Mouse (Mus musculus) gastrocnemius, postnatal 14 days (tissue): ENCODE data around the gene Abi2. TPM values are rescaled to one million over a fixed set of nuclear protein-coding genes. Genes with fewer than 3 reads are reported as not detected.

Experiments used
- DNase-seq: peaks from one replicate; pipeline ENCODE4 v3.0.0; 2021; ENCODE audit warnings: mixed read lengths
- intact Hi-C: fragments of 180-260 bp; cut with DNase I; formaldehyde crosslinking; loops from one replicate; pipeline ENCODE4 v1.15.1; 2025; ENCODE audit warnings: low total_unique reads
- total RNA-seq, 2 experiments: library from RNA; stranded (reverse); gene quantifications; 2 replicates each; pipeline ENCODE4 v1.2.3; 2021

Gene Abi2
- total RNA-seq, 2 experiments from 2014 or later: 20.4 to 22.6 TPM

- no peak for DNase-seq
- intact Hi-C loops: no loop called here
Observed at GRCm38 (mm10) chr1:60482881-60483280, 73.5 kb downstream of the Abi2 start.

DNA sequence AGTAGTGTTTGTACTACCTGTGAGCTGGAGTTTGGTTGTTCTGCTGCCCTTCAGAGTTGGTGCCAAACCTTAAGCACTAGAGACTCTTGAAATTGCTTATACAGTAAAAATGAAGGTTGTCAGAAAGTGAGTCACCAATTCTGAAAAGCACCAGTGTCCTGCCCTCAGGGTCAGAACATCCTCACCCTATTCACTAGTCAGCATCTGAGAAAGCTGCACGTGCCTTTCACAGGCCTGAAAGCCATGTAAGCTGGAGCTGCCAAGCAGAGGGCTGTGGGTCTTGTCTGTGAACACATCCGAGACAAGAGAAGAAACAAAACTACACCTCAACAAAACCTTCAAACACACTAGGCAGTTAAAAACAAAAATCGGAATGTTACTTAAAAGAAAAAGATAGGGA lies 76.2 kb downstream of the Abi2 start:
- DNase-seq: no peak
- intact Hi-C loops: no loop called here

- intact Hi-C loops: no loop called here
- DNase-seq: no peak
Observed at GRCm38 (mm10) chr1:60488635-60489034, 79.2 kb downstream of the Abi2 start.

DNA sequence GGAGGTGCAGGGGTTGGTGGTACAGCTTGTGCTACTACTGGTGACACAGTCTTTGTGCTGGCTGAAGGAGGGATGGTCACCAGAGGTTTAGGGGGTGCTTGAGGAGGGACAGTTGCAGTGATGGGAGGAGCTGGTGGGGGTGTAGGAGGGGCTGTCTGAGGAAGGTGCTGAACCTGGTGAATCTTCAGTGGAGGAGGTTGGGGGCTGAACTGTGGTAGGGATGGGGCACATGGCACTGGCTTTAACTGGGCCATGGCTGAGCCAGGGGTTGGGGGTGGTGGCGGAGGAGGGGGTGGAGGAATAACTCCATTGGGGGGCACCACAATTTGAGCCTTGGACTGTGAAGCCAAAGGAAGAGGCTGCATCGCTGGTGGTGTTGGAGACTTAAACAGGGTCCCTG lies 80.2 kb downstream of the Abi2 start:
- no peak for DNase-seq
- intact Hi-C loops: no loop called here

DNA sequence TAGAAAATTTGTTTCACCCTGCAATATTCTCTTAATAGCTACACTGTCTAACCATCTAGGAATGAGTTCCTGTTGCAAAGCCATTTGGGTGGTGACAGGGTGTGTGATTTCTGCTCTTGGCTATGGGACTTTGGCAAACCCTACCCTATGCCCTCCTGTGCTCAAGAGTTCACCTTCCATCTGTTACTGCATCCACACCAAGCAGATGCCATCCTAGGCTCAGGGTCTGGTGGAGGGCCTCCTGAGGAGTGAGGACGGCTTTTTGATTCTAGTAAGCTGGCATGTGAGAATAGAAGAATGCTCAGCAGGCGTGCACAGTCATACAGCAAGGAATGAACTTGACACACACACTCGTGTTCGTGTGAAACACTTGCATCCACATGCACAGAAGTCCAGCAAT lies 81.1 kb downstream of the Abi2 start:
- intact Hi-C loops: no loop called here

DNA sequence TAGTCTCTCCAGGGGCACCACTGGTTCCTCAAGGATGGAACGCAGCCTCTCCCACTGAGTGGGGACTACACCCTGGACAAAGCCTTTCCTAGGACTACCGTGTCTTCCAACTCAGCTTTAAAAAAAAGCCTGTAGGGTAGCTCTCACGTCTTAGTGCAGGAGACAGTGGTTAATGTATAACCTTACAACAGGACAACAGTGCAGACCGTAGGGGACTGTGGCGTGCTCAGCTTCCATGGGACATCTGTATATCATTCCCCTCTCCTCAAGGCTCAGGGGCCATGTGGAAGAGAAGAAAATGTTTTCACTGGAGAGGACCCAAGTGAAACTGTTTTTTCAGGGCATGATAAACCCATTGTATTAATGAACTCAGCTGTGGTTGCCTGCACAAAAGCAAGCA lies 83.0 kb downstream of the Abi2 start:
- no peak for DNase-seq
- intact Hi-C loops: no loop called here

More for the DNA sequence above, 81.1 kb downstream of the Abi2 start:
- no peak for DNase-seq

DNA sequence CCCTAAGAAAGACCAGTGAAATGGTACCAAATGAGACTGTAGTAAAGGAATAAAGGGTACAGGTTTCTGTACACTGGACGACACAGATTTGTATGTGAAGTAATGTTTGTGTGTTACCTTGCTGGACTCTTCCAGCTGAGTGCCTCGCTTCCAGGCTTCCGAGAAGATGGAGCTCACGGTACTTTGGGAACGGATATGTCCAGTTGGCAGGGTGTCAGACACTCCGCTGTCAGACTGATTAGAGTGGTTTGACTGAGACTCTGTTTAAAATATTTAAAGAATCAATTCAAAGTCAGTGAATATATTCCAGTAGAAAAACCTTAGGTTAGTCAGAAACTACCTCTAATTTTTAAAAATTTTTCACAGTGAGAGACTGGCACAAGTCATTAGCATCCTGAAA lies 84.0 kb downstream of the Abi2 start:
- intact Hi-C loops: no loop called here
- DNase-seq: no peak

GRCm38 (mm10) chr1:60503456-60503855 lies 94.0 kb downstream of the Abi2 start:
- intact Hi-C loops: no loop called here

DNA sequence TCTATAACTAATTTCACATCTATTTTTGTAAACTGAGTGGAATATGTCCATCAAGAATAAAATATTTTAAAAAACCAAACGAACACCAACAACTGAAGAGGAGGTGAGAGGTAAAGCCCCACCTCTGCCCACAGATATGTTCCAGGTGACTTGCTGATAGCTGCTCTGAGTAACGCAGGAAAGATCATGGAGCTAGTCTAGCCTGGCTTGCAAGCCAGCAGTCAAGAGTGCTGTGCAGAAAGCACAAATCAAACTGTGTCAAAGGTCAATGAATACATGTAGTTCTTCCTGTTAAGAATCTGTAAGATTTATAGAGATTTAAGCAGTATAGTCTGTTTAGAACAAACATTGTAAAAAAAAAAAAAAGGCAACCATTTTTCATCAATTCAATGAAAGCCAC lies 101.2 kb downstream of the Abi2 start:
- intact Hi-C loops: no loop called here

More at GRCm38 (mm10) chr1:60503456-60503855, 94.0 kb downstream of the Abi2 start:
- DNase-seq: no peak

DNA sequence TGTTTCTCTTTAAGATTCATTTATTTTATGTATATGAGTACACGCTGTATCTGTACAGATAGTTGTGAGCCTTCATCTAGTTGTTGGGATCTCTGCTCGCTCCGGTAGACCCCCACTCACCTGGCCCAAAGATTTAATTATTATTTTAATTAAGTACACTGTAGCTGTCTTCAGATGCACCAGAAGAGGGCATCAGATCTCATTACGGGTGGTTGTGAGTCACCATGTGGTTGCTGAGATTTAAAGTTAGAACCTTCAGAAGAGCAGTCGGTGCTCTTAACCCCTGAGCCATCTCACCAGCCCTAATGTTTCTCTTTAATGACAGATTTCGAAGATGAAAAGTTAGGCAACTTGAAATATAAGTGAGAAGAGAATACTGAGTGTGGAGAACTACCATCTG lies 120.7 kb downstream of the Abi2 start:
- no peak for DNase-seq
- intact Hi-C loops: loop anchor here (10.0 kb wide), 1 partner anchor 325 kb away; no protein-coding TSS in a partner anchor

More for the DNA sequence above, 101.2 kb downstream of the Abi2 start:
- DNase-seq: no peak

DNA sequence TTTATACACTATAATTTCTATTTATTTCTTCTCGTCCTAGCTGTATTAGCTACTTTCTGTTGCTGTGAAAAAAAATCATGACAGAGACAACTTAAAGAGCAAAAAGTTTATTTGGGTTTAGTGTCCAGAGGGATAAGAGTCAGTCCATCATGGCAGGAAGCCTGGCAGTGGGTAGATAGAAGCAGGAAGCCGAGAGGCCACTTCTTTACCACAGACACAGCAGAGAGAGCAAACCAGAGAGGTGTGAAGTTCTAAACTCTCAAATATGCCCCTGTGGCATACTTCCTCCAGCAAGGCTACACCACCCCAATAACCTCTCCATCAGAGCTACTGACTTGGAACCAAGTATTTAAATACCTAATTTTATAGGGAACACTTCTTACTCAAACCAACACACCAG lies 121.2 kb downstream of the Abi2 start:
- no peak for DNase-seq
- intact Hi-C loops: loop anchor here (10.0 kb wide), 1 partner anchor 324 kb away; no protein-coding TSS in a partner anchor

Other genes starting within 250 kb of the Abi2 start
- gene Nbeal1, start 229.0 kb upstream of the Abi2 start, total RNA-seq: 10 to 100 TPM; 21.1 to 21.2 TPM
- gene Cyp20a1, start 66.3 kb upstream of the Abi2 start, total RNA-seq: 10 to 100 TPM; 10.0 to 11.1 TPM
- gene Raph1, start 157.5 kb downstream of the Abi2 start, total RNA-seq: 10 to 100 TPM; 22.8 to 33.3 TPM